Mouse (Mus musculus) hindbrain, embryonic 15.5 days (tissue): Measurements from ENCODE around the gene Mup3. TPM values are rescaled to one million over a fixed set of nuclear protein-coding genes. Genes with fewer than 3 reads are reported as not detected.
"Not testable (repeated sequence)": the region's sequence is repeated elsewhere in the genome, so short reads cannot be mapped to it uniquely, and the experiment has no call there.

Experiments used
- ATAC-seq: fragments of 200-750 bp; cut with Nextera tagmentation; 2 replicates; pipeline ENCODE4 v1.8.0; 2017; ENCODE audit warnings: low read depth, moderate number of reproducible peaks, moderate TSS enrichment; ENCODE audit not compliant: low FRiP score
- H3K27ac ChIP-seq: fragments of 300-500 bp; sonication (generic); replicated peaks from 2 replicates; pipeline ENCODE4 v1.5.1; 2015; ENCODE audit warnings: mild to moderate bottlenecking, inconsistent platforms
- H3K27me3 ChIP-seq: fragments of 300-500 bp; sonication (generic); 2 replicates; pipeline ENCODE4 v1.6.1; 2015; ENCODE audit warnings: control low read depth, inconsistent platforms
- H3K36me3 ChIP-seq: fragments of 300-500 bp; sonication (generic); 2 replicates; pipeline ENCODE4 v1.6.1; 2015; ENCODE audit warnings: control low read depth, inconsistent platforms
- H3K4me1 ChIP-seq: fragments of 300-500 bp; sonication (generic); replicated peaks from 2 replicates; pipeline ENCODE4 v1.6.1; 2015; ENCODE audit warnings: control low read depth, inconsistent platforms
- H3K4me2 ChIP-seq: fragments of 300-500 bp; sonication (generic); 2 replicates; pipeline ENCODE4 v1.6.1; 2015; ENCODE audit warnings: moderate library complexity, mild to moderate bottlenecking, inconsistent platforms
- H3K4me3 ChIP-seq: fragments of 300-500 bp; sonication (generic); 2 replicates; pipeline ENCODE4 v1.5.1; 2015; ENCODE audit warnings: mild to moderate bottlenecking, inconsistent platforms
- H3K9ac ChIP-seq: fragments of 300-500 bp; sonication (generic); 2 replicates; pipeline ENCODE4 v1.6.1; 2015; ENCODE audit warnings: inconsistent platforms
- H3K9me3 ChIP-seq: fragments of 300-500 bp; sonication (generic); 2 replicates; pipeline ENCODE4 v1.6.1; 2016; ENCODE audit warnings: control low read depth, inconsistent platforms
- WGBS: fragments of 180-500 bp; shearing (Covaris S2); methylation state at CpG from one replicate; pipeline ENCODE4 v1.1.7; 2015; 5-methylcytosine and 5-hydroxymethylcytosine counted together
- polyA plus RNA-seq: library from polyadenylated mRNA; unstranded; fragments of >200 nt; fragmentation: Nextera tagmentation; extraction: Ambion mirVana; gene quantifications from 2 replicates; pipeline ENCODE4 v1.2.1, GENCODE M21; 2015

The Mup3 gene
- polyA plus RNA-seq = not detected in 2 replicates

GRCm38 (mm10) chr4:62087241-62087640 is at the start of gene Mup3:
Mup3 (minus strand) TSS chr4:62087342.
- H3K9me3 ChIP-seq = no peaks in the 10 kb centered on the region
- H3K27ac ChIP-seq = no peak within 1 kb of the TSS
- H3K4me2 ChIP-seq = no peak within 1 kb of the TSS
- no peaks in the 10 kb centered on the region for H3K4me1 ChIP-seq
- no peak for ATAC-seq
- no peaks in the 10 kb centered on the region for H3K27me3 ChIP-seq
- H3K36me3 ChIP-seq = no peaks in the 10 kb centered on the region
- 73% methylated on average over 2 of the region's 2 CpGs for WGBS
- no peak within 1 kb of the TSS for H3K4me3 ChIP-seq
- H3K9ac ChIP-seq = no peak within 1 kb of the TSS

- 66% methylated on average over 7 of the region's 7 CpGs for WGBS
- Histone ChIP-seq H3K9ac (no peak overlapping the region), H3K4me2 (no peak overlapping the region), H3K27me3 (no peaks in the 10 kb centered on the region), H3K9me3 (no peaks in the 10 kb centered on the region; the same call in 1 of the 2 replicates), H3K36me3 (no peaks in the 10 kb centered on the region), H3K27ac (no peak overlapping the region), H3K4me3 (no peak overlapping the region), H3K4me1 (no peaks in the 10 kb centered on the region)
- no peak for ATAC-seq
Measured at GRCm38 (mm10) chr4:62133706-62134105, 46.6 kb upstream of the Mup3 start.

GRCm38 (mm10) chr4:62103366-62103765 is 16.2 kb upstream of the Mup3 start:
- not testable (repeated sequence) for H3K9ac ChIP-seq, H3K9me3 ChIP-seq, H3K36me3 ChIP-seq, ATAC-seq, H3K27me3 ChIP-seq, H3K4me1 ChIP-seq, H3K4me2 ChIP-seq, H3K27ac ChIP-seq, H3K4me3 ChIP-seq
- 78% methylated on average over 2 of the region's 2 CpGs for WGBS

GRCm38 (mm10) chr4:62087953-62088352 is 811 bp upstream of the Mup3 start:
- no peak for ATAC-seq
- Histone ChIP-seq H3K4me1 (no peaks in the 10 kb centered on the region), H3K27me3 (no peaks in the 10 kb centered on the region), H3K27ac (no peak overlapping the region), H3K4me2 (no peak overlapping the region), H3K9me3 (no peaks in the 10 kb centered on the region), H3K36me3 (no peaks in the 10 kb centered on the region), H3K9ac (no peak overlapping the region), H3K4me3 (no peak overlapping the region)
- 90% methylated on average over 2 of the region's 2 CpGs for WGBS

- Histone ChIP-seq H3K9me3 (no peaks in the 10 kb centered on the region), H3K27me3 (no peaks in the 10 kb centered on the region), H3K4me3 (no peak overlapping the region), H3K4me2 (no peak overlapping the region), H3K27ac (no peak overlapping the region), H3K4me1 (no peaks in the 10 kb centered on the region), H3K36me3 (no peaks in the 10 kb centered on the region), H3K9ac (no peak overlapping the region)
- no peak for ATAC-seq
Measured at GRCm38 (mm10) chr4:62082755-62083154, 4.4 kb downstream of the Mup3 start.

- no peak overlapping the region for H3K4me3 ChIP-seq
- H3K27ac ChIP-seq = no peak overlapping the region
- H3K4me2 ChIP-seq = no peak overlapping the region
- no peak for ATAC-seq
- H3K27me3 ChIP-seq = no peaks in the 10 kb centered on the region
- WGBS = 54% methylated on average over 3 of the region's 3 CpGs
- no peak overlapping the region for H3K9ac ChIP-seq
- H3K4me1 ChIP-seq = no peaks in the 10 kb centered on the region
- no peaks in the 10 kb centered on the region for H3K9me3 ChIP-seq
- no peaks in the 10 kb centered on the region for H3K36me3 ChIP-seq
Measured at GRCm38 (mm10) chr4:62075126-62075525, 12.0 kb downstream of the Mup3 start.

- not testable (repeated sequence) for H3K9me3 ChIP-seq, H3K4me2 ChIP-seq, H3K4me3 ChIP-seq, H3K27me3 ChIP-seq, H3K27ac ChIP-seq, H3K36me3 ChIP-seq, ATAC-seq, H3K4me1 ChIP-seq, H3K9ac ChIP-seq
- WGBS = 90% methylated on average over 2 of the region's 2 CpGs
Measured at GRCm38 (mm10) chr4:62054780-62055179, 32.4 kb downstream of the Mup3 start.

- not testable (repeated sequence) for H3K9ac ChIP-seq, H3K36me3 ChIP-seq, H3K4me1 ChIP-seq, ATAC-seq, H3K4me3 ChIP-seq, H3K9me3 ChIP-seq, H3K4me2 ChIP-seq, H3K27me3 ChIP-seq, H3K27ac ChIP-seq
- WGBS = 77% methylated on average over 3 of the region's 3 CpGs
Measured at GRCm38 (mm10) chr4:62054058-62054457, 33.1 kb downstream of the Mup3 start, which contains the start of gene Mup20. Mup20 (minus strand) TSS chr4:62054158.

Other genes with a start within 250 kb of the Mup3 start
- not detected in 2 replicates for gene Mup20, start 33.2 kb downstream of the Mup3 start, polyA plus RNA-seq
- gene Mup21, start 63.5 kb upstream of the Mup3 start, polyA plus RNA-seq = not detected in 2 replicates
- gene Zfp37, start 143.7 kb upstream of the Mup3 start, polyA plus RNA-seq = 24.4 and 28.3 TPM in 2 replicates
- gene Slc31a2, start 175.2 kb upstream of the Mup3 start, polyA plus RNA-seq = 16.7 and 19.5 TPM in 2 replicates